Mouse (Mus musculus): ENCODE measurements around the gene Galntl5.

- no peak for TF ChIP-seq CTCF (IDR thresholded peaks at IDR 0.05; ENCODE audit: low read depth, low read length)
- no peak for TF ChIP-seq POLR2A (IDR thresholded peaks at IDR 0.05; ENCODE audit: insufficient read depth, low read length)
- TF ChIP-seq EP300 (IDR thresholded peaks at IDR 0.05; ENCODE audit: insufficient read depth, low read depth, low read length): no peak
Observed at GRCm38 (mm10) chr5:25184594-25184993, 3.3 kb downstream of the Galntl5 start.
